Mouse (Mus musculus): ENCODE measurements around the gene Rad23a. TPM values are rescaled to one million over a fixed set of nuclear protein-coding genes. Genes with fewer than 3 reads are reported as not detected.

The Rad23a gene
- polyA plus RNA-seq, 1 experiment from 2014 or later: 125 TPM

- WGBS: 2% methylated on average over 18 of the region's 18 CpGs
- peak overlapping the region; percentile 23; the same call in 1 of the 2 replicates for H3K9ac ChIP-seq (ENCODE audit: low read depth, low read length)
- H3K4me1 ChIP-seq (ENCODE audit: control insufficient read depth, insufficient read depth, low read length): no peaks in the 10 kb centered on the region
- ATAC-seq (ENCODE audit: low FRiP score, low TSS enrichment): peak; percentile 89
- H3K4me3 ChIP-seq (ENCODE audit: low read length): no peak overlapping the region; the same call in 1 of the 2 replicates
- H3K9me3 ChIP-seq (ENCODE audit: control insufficient read depth, low read length): no peaks in the 10 kb centered on the region
- H3K4me2 ChIP-seq (replicated peaks; ENCODE audit: low read depth, low read length): peak overlapping the region; percentile 40; the same call in 1 of the 2 replicates
- H3K36me3 ChIP-seq (ENCODE audit: control insufficient read depth, insufficient read depth, low read length): no peaks in the 10 kb centered on the region
- no peaks in the 10 kb centered on the region for H3K27me3 ChIP-seq (ENCODE audit: control insufficient read depth, insufficient read depth, low read length)
- H3K27ac ChIP-seq (ENCODE audit: low read depth, low read length): no peak overlapping the region
Observed at GRCm38 (mm10) chr8:84823653-84824052, 16.8 kb downstream of the Rad23a start.

- no peak for ATAC-seq (ENCODE audit: low FRiP score, low TSS enrichment)
- peak within 1 kb of the TSS; percentile 40; the same call in 1 of the 2 replicates for H3K4me2 ChIP-seq (replicated peaks; ENCODE audit: low read depth, low read length)
- WGBS: 44% methylated on average over 3 of the region's 3 CpGs
- H3K4me3 ChIP-seq (ENCODE audit: low read length): no peak within 1 kb of the TSS; the same call in 1 of the 2 replicates
- peak within 1 kb of the TSS; percentile 23; the same call in 1 of the 2 replicates for H3K9ac ChIP-seq (ENCODE audit: low read depth, low read length)
- H3K27ac ChIP-seq (ENCODE audit: low read depth, low read length): no peak within 1 kb of the TSS
- no peaks in the 10 kb centered on the region for H3K27me3 ChIP-seq (ENCODE audit: control insufficient read depth, insufficient read depth, low read length)
- H3K36me3 ChIP-seq (ENCODE audit: control insufficient read depth, insufficient read depth, low read length): no peaks in the 10 kb centered on the region
- H3K9me3 ChIP-seq (ENCODE audit: control insufficient read depth, low read length): no peaks in the 10 kb centered on the region
- no peaks in the 10 kb centered on the region for H3K4me1 ChIP-seq (ENCODE audit: control insufficient read depth, insufficient read depth, low read length)
Observed at GRCm38 (mm10) chr8:84822723-84823122, 17.7 kb downstream of the Rad23a start, which contains the start of gene Dand5. Dand5 (minus strand) TSS chr8:84822823.

- Histone ChIP-seq H3K9me3 (ENCODE audit: control insufficient read depth, low read length) (no peaks in the 10 kb centered on the region), H3K4me3 (ENCODE audit: low read length) (no peak overlapping the region), H3K27me3 (ENCODE audit: control insufficient read depth, insufficient read depth, low read length) (peaks cover 17% of the 10 kb centered on the region), H3K4me2 (replicated peaks; ENCODE audit: low read depth, low read length) (no peak overlapping the region), H3K4me1 (ENCODE audit: control insufficient read depth, insufficient read depth, low read length) (0 out of 2 replicates have a peak, but pooled peaks cover 2% of the 10 kb centered on the region), H3K36me3 (ENCODE audit: control insufficient read depth, insufficient read depth, low read length) (no peaks in the 10 kb centered on the region), H3K27ac (ENCODE audit: low read depth, low read length) (no peak overlapping the region), H3K9ac (ENCODE audit: low read depth, low read length) (no peak overlapping the region)
- 79% methylated on average over 17 of the region's 17 CpGs for WGBS
- ATAC-seq (ENCODE audit: low FRiP score, low TSS enrichment): no peak
Observed at GRCm38 (mm10) chr8:84816117-84816516, 24.3 kb downstream of the Rad23a start.

DNA sequence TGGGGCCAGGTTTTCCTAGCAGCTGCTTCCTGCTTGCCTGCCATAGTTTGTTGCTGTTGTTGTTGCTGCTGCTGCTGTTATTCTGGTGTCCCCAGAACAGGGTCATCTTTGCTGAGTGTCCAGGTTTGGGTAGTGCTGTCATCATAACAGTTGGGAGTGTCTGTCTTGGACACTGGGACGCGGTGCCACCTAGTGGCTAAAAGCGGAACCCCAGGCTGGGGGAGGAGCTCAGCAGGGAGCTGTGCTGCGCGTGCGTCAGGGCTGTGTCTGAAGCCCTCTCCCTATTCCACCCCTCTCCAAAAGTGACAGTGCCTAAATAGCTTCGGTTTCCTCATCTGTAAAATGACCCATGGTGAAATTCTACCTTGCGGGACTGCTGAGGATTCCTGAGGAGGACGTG is 24.9 kb downstream of the Rad23a start:
- Histone ChIP-seq H3K27me3 (ENCODE audit: control insufficient read depth, insufficient read depth, low read length) (peaks cover 21% of the 10 kb centered on the region), H3K4me2 (replicated peaks; ENCODE audit: low read depth, low read length) (no peak overlapping the region), H3K27ac (ENCODE audit: low read depth, low read length) (no peak overlapping the region), H3K36me3 (ENCODE audit: control insufficient read depth, insufficient read depth, low read length) (no peaks in the 10 kb centered on the region), H3K4me1 (ENCODE audit: control insufficient read depth, insufficient read depth, low read length) (0 out of 2 replicates have a peak, but pooled peaks cover 5% of the 10 kb centered on the region), H3K9me3 (ENCODE audit: control insufficient read depth, low read length) (no peaks in the 10 kb centered on the region), H3K9ac (ENCODE audit: low read depth, low read length) (no peak overlapping the region), H3K4me3 (ENCODE audit: low read length) (no peak overlapping the region)
- WGBS: 9% methylated on average over 9 of the region's 9 CpGs
- ATAC-seq (ENCODE audit: low FRiP score, low TSS enrichment): peak; percentile 69

DNA sequence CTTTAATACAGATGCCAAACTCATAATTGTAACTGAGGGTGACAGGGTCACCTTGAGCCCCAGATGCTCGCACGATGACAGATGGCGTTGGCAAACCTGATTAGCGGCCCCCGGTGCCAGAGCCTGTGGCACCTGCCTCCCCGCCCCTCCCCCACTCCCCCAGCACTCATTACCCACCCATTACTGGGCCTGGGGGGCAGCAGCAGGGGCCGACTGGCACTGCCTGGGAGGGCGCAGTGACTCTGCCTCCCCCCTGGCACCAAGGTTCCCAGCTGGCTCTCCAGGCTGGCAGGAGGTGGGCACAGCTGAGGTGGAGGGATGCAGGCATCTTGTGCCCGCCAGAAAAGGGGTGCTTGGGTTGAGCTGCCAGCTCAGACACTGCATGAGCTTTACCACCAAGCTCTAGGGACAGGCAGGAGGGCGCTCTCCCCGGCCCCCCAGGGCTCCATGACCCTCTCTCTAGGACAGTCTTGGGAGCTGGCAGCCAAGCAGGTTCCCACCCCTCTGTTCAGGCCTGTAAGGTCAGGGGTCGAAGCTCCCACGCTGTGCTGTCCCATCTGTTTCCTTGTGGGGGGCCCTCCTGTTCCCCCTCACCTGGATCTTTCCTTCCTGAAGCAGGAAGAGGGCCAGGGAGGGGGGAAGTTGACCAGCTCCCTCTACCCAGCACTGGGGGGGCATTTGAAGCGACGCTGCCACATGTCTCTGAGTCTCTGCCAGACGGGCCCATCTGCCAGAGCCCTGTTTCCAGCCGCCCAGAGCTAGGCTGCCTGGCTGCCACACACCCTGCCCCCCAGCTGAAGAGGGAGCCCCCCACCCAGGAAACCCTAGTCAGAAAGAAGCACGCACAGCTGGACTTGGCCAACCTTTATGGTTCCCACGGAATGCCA is 25.7 kb downstream of the Rad23a start:
- Histone ChIP-seq H3K4me3 (ENCODE audit: low read length) (no peak overlapping the region), H3K27me3 (ENCODE audit: control insufficient read depth, insufficient read depth, low read length) (peaks cover 24% of the 10 kb centered on the region), H3K9me3 (ENCODE audit: control insufficient read depth, low read length) (no peaks in the 10 kb centered on the region), H3K9ac (ENCODE audit: low read depth, low read length) (no peak overlapping the region), H3K27ac (ENCODE audit: low read depth, low read length) (no peak overlapping the region), H3K36me3 (ENCODE audit: control insufficient read depth, insufficient read depth, low read length) (no peaks in the 10 kb centered on the region), H3K4me2 (replicated peaks; ENCODE audit: low read depth, low read length) (no peak overlapping the region), H3K4me1 (ENCODE audit: control insufficient read depth, insufficient read depth, low read length) (0 out of 2 replicates have a peak, but pooled peaks cover 5% of the 10 kb centered on the region)
- no peak for ATAC-seq (ENCODE audit: low FRiP score, low TSS enrichment)
- WGBS: 45% methylated on average over 19 of the region's 19 CpGs

DNA sequence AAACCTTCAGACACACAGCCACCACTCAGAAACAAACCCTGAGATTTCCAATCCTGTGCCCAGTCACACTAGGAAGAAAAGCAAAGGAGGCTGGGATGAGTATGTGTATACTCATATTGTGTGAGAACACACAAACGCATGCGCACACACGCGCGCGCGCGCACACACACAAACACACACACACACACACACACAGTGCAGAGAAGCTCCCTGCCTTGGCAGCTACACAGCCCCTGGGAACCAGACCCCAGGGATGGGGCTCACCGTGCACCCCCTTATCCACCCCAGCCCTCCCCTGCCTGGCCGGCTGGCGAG is 26.3 kb downstream of the Rad23a start:
- 88% methylated on average over 11 of the region's 11 CpGs for WGBS
- 0 out of 2 replicates have a peak, but pooled peaks cover 5% of the 10 kb centered on the region for H3K4me1 ChIP-seq (ENCODE audit: control insufficient read depth, insufficient read depth, low read length)

GRCm38 (mm10) chr8:84813830-84814229 is 26.6 kb downstream of the Rad23a start:
- peaks cover 30% of the 10 kb centered on the region for H3K27me3 ChIP-seq (ENCODE audit: control insufficient read depth, insufficient read depth, low read length)
- H3K4me1 ChIP-seq (ENCODE audit: control insufficient read depth, insufficient read depth, low read length): 0 out of 2 replicates have a peak, but pooled peaks cover 5% of the 10 kb centered on the region
- H3K9ac ChIP-seq (ENCODE audit: low read depth, low read length): no peak overlapping the region
- no peak overlapping the region for H3K4me2 ChIP-seq (replicated peaks; ENCODE audit: low read depth, low read length)
- no peak for ATAC-seq (ENCODE audit: low FRiP score, low TSS enrichment)
- H3K9me3 ChIP-seq (ENCODE audit: control insufficient read depth, low read length): no peaks in the 10 kb centered on the region
- 91% methylated on average over 3 of the region's 3 CpGs for WGBS
- no peak overlapping the region for H3K27ac ChIP-seq (ENCODE audit: low read depth, low read length)
- H3K36me3 ChIP-seq (ENCODE audit: control insufficient read depth, insufficient read depth, low read length): no peaks in the 10 kb centered on the region
- H3K4me3 ChIP-seq (ENCODE audit: low read length): no peak overlapping the region

More for the DNA sequence above, 26.3 kb downstream of the Rad23a start:
- H3K36me3 ChIP-seq (ENCODE audit: control insufficient read depth, insufficient read depth, low read length): no peaks in the 10 kb centered on the region
- no peak overlapping the region for H3K4me3 ChIP-seq (ENCODE audit: low read length)
- no peaks in the 10 kb centered on the region for H3K9me3 ChIP-seq (ENCODE audit: control insufficient read depth, low read length)
- H3K27me3 ChIP-seq (ENCODE audit: control insufficient read depth, insufficient read depth, low read length): peaks cover 26% of the 10 kb centered on the region
- H3K9ac ChIP-seq (ENCODE audit: low read depth, low read length): no peak overlapping the region
- ATAC-seq (ENCODE audit: low FRiP score, low TSS enrichment): no peak
- H3K27ac ChIP-seq (ENCODE audit: low read depth, low read length): no peak overlapping the region
- H3K4me2 ChIP-seq (replicated peaks; ENCODE audit: low read depth, low read length): no peak overlapping the region

DNA sequence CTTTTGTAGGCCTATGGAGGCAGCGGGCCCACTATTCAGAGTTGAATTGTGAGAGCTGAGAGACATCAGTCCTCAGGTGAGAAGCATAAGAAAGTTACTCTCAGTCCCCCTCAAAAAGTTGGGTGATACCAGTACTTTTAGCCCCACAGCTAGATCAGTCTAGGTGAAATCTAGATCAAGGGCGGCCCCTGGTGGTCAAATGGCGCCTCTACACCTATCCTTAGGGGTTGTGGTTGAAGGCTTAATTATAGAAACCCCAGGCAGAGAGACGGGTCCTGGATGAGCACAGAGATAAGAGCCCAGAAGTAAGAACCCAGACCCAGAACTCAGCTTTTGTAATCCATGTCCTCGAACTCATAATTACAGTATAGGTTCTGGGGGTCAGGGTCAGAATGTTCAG is 27.4 kb downstream of the Rad23a start:
- no peak overlapping the region for H3K4me3 ChIP-seq (ENCODE audit: low read length)

DNA sequence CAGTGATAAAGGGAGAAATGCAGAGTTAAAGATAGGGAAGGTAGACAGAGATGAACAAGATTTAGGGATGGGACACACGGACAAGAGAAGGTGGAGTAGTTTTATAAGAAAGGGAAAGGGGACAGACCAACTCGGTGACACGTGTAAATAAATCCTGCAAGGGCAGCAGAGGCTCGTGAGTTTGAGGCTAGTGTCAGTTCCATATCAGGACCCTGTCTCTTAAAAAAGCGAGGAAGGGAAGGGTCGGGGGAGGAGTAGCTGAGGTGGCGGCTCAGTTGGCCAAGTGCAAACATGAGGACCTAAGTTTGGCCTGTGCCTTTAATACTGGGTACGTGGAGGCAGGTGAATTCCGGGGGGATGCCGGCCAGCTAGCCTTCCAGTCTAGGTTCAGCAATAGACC is 29.2 kb downstream of the Rad23a start:
- no peaks in the 10 kb centered on the region for H3K36me3 ChIP-seq (ENCODE audit: control insufficient read depth, insufficient read depth, low read length)
- H3K9ac ChIP-seq (ENCODE audit: low read depth, low read length): no peak overlapping the region
- no peaks in the 10 kb centered on the region; the same call in 1 of the 2 replicates for H3K9me3 ChIP-seq (ENCODE audit: control insufficient read depth, low read length)
- peak overlapping the region; percentile 36 for H3K4me3 ChIP-seq (ENCODE audit: low read length)
- H3K4me1 ChIP-seq (ENCODE audit: control insufficient read depth, insufficient read depth, low read length): 0 out of 2 replicates have a peak, but pooled peaks cover 5% of the 10 kb centered on the region
- H3K27me3 ChIP-seq (ENCODE audit: control insufficient read depth, insufficient read depth, low read length): peaks cover 39% of the 10 kb centered on the region
- peak overlapping the region; percentile 56 for H3K4me2 ChIP-seq (replicated peaks; ENCODE audit: low read depth, low read length)
- ATAC-seq (ENCODE audit: low FRiP score, low TSS enrichment): no peak
- no peak overlapping the region for H3K27ac ChIP-seq (ENCODE audit: low read depth, low read length)
- WGBS: 25% methylated on average over 10 of the region's 10 CpGs

More for the DNA sequence above, 27.4 kb downstream of the Rad23a start:
- Histone ChIP-seq H3K4me1 (ENCODE audit: control insufficient read depth, insufficient read depth, low read length) (0 out of 2 replicates have a peak, but pooled peaks cover 5% of the 10 kb centered on the region), H3K27me3 (ENCODE audit: control insufficient read depth, insufficient read depth, low read length) (peaks cover 35% of the 10 kb centered on the region), H3K36me3 (ENCODE audit: control insufficient read depth, insufficient read depth, low read length) (no peaks in the 10 kb centered on the region), H3K4me2 (replicated peaks; ENCODE audit: low read depth, low read length) (no peak overlapping the region), H3K9me3 (ENCODE audit: control insufficient read depth, low read length) (no peaks in the 10 kb centered on the region), H3K9ac (ENCODE audit: low read depth, low read length) (no peak overlapping the region), H3K27ac (ENCODE audit: low read depth, low read length) (no peak overlapping the region)
- 3% methylated on average over 5 of the region's 5 CpGs for WGBS
- no peak for ATAC-seq (ENCODE audit: low FRiP score, low TSS enrichment)

Data from kidney, embryonic 14.5 days (tissue).